8 mouse cellular contexts compared by ENCODE assay signal in genomic region chr19:47067924-47068611, GRCm38 (mm10). TPM values are rescaled to one million over a fixed set of nuclear protein-coding genes. Genes with fewer than 3 reads are reported as not detected.
DNase-seq lines count a peak whose midpoint lies in the region; ATAC-seq and TF ChIP-seq lines count a peak whose summit lies in the region.

No protein-coding gene starts in this region.

- H3K27me3 ChIP-seq in ES-Bruce4 (ENCODE audit: control insufficient read depth, insufficient read depth, low read length, poor library complexity, severe bottlenecking), result no peaks in the 10 kb centered on the region
- H3K27me3 ChIP-seq in forebrain, embryonic 13.5 days, result no peaks in the 10 kb centered on the region
- H3K27me3 ChIP-seq in liver, postnatal 0 days (ENCODE audit: insufficient read depth, low read length), result no peaks in the 10 kb centered on the region
- no peaks in the 10 kb centered on the region for H3K27me3 ChIP-seq in neural tube, embryonic 13.5 days
- H3K27me3 ChIP-seq in testis, adult 2 months (ENCODE audit: control insufficient read depth, insufficient read depth, low read length), result no peaks in the 10 kb centered on the region

- H3K36me3 ChIP-seq in ES-Bruce4 (ENCODE audit: control insufficient read depth, insufficient read depth, low read length, poor library complexity, severe bottlenecking), result peaks cover 20% of the 10 kb centered on the region
- H3K36me3 ChIP-seq in forebrain, embryonic 13.5 days (ENCODE audit: poor library complexity, severe bottlenecking), result peaks cover 24% of the 10 kb centered on the region
- H3K36me3 ChIP-seq in liver, postnatal 0 days (replicated peaks; ENCODE audit: insufficient read depth, low read length), result peaks cover 23% of the 10 kb centered on the region
- H3K36me3 ChIP-seq in neural tube, embryonic 13.5 days, result peaks cover 23% of the 10 kb centered on the region
- H3K36me3 ChIP-seq in testis, adult 2 months (ENCODE audit: control insufficient read depth, insufficient read depth, low read length), result no peaks in the 10 kb centered on the region

- H3K9ac ChIP-seq in ES-Bruce4 (ENCODE audit: low read depth, poor library complexity, severe bottlenecking), result peak overlapping the region; percentile 91
- H3K9ac ChIP-seq in forebrain, embryonic 13.5 days, result peak overlapping the region; percentile 99
- H3K9ac ChIP-seq in liver, postnatal 0 days (replicated peaks), result peak overlapping the region; percentile 93
- peak overlapping the region; percentile 94 for H3K9ac ChIP-seq in neural tube, embryonic 13.5 days

- no peak for TF ChIP-seq CTCF in ES-Bruce4 (IDR thresholded peaks at IDR 0.05; ENCODE audit: low read depth, low read length)
- peak; percentile 42 for TF ChIP-seq CTCF in liver, postnatal 0 days (IDR thresholded peaks at IDR 0.05; ENCODE audit: low read depth)
- no peak for TF ChIP-seq CTCF in testis, adult 2 months (IDR thresholded peaks at IDR 0.05; ENCODE audit: control insufficient read depth, insufficient read depth, insufficient replicate concordance, low read depth, low read length)

- no peak for TF ChIP-seq EP300 in ES-Bruce4 (IDR thresholded peaks at IDR 0.05; ENCODE audit: insufficient read depth, low read depth, low read length)
- TF ChIP-seq EP300 in liver, postnatal 0 days (IDR thresholded peaks at IDR 0.05; ENCODE audit: low read depth), result no peak

- no peaks in the 10 kb centered on the region for H3K9me3 ChIP-seq in ES-Bruce4 (replicated peaks; ENCODE audit: control insufficient read depth, insufficient read depth, low read length, poor library complexity, severe bottlenecking)
- no peaks in the 10 kb centered on the region for H3K9me3 ChIP-seq in forebrain, embryonic 13.5 days (replicated peaks)
- no peaks in the 10 kb centered on the region for H3K9me3 ChIP-seq in liver, postnatal 0 days (ENCODE audit: low read length)
- H3K9me3 ChIP-seq in neural tube, embryonic 13.5 days, result no peaks in the 10 kb centered on the region

- peak; percentile 89 to 91 for DNase-seq in heart, postnatal 10 days
- DNase-seq in layer of hippocampus, adult 11-12 months (ENCODE audit: low spot score), result peak; percentile 79
- peak; percentile 91 for DNase-seq in liver, postnatal 0 days

- peak; percentile 89 for ATAC-seq in cerebellum, adult (ENCODE audit: insufficient number of reproducible peaks, low FRiP score, low TSS enrichment)
- peak; percentile 92 for ATAC-seq in forebrain, embryonic 13.5 days
- ATAC-seq in liver, postnatal 0 days, result peak; percentile 93
- peak; percentile 93 for ATAC-seq in neural tube, embryonic 13.5 days (ENCODE audit: low read depth)

- peak overlapping the region; percentile 66 for H3K4me3 ChIP-seq in ES-Bruce4 (ENCODE audit: low read depth, low read length)
- peak overlapping the region; percentile 99 for H3K4me3 ChIP-seq in forebrain, embryonic 13.5 days
- peak overlapping the region; percentile 92 for H3K4me3 ChIP-seq in liver, postnatal 0 days (ENCODE audit: low read depth, low read length)
- peak overlapping the region; percentile 99 for H3K4me3 ChIP-seq in neural tube, embryonic 13.5 days
- peak overlapping the region; percentile 93 for H3K4me3 ChIP-seq in testis, adult 2 months (ENCODE audit: control insufficient read depth, low read depth, low read length)

- H3K4me1 ChIP-seq in ES-Bruce4 (ENCODE audit: control insufficient read depth, insufficient read depth, low read length), result no peaks in the 10 kb centered on the region
- peaks cover 14% of the 10 kb centered on the region for H3K4me1 ChIP-seq in forebrain, embryonic 13.5 days
- peaks cover 9% of the 10 kb centered on the region for H3K4me1 ChIP-seq in liver, postnatal 0 days (ENCODE audit: insufficient read depth)
- peaks cover 16% of the 10 kb centered on the region for H3K4me1 ChIP-seq in neural tube, embryonic 13.5 days (replicated peaks)
- peaks cover 2% of the 10 kb centered on the region; the same call in 1 of the 2 replicates for H3K4me1 ChIP-seq in testis, adult 2 months (ENCODE audit: control insufficient read depth, insufficient read depth, low read length)

- intact Hi-C loops in heart, postnatal 10 days (cut with DNase I), result loop anchor here (2.0 kb wide), 1 partner anchor 21 kb away; no protein-coding TSS in a partner anchor

- H3K27ac ChIP-seq in ES-Bruce4 (ENCODE audit: insufficient read depth, low read length), result no peak overlapping the region
- peak overlapping the region; percentile 85 for H3K27ac ChIP-seq in forebrain, embryonic 13.5 days
- peak overlapping the region; percentile 88 for H3K27ac ChIP-seq in liver, postnatal 0 days (ENCODE audit: low read depth)
- H3K27ac ChIP-seq in neural tube, embryonic 13.5 days (replicated peaks), result peak overlapping the region; percentile 93
- H3K27ac ChIP-seq in testis, adult 2 months (ENCODE audit: control insufficient read depth, insufficient read depth, low read depth, low read length), result peak overlapping the region; percentile 74

- H3K4me2 ChIP-seq in forebrain, embryonic 13.5 days, result peak overlapping the region; percentile 70
- H3K4me2 ChIP-seq in liver, postnatal 0 days (ENCODE audit: low read depth, low read length), result peak overlapping the region; percentile 83
- H3K4me2 ChIP-seq in neural tube, embryonic 13.5 days, result peak overlapping the region; percentile 77

- TF ChIP-seq POLR2A in ES-Bruce4 (IDR thresholded peaks at IDR 0.05; ENCODE audit: insufficient read depth, low read length), result no peak
- 0 out of 2 replicates have a peak, but pooled peaks have one; percentile 41 for TF ChIP-seq POLR2A in testis, adult 2 months (IDR thresholded peaks at IDR 0.05; ENCODE audit: control insufficient read depth, low read depth, low read length)

- under 1% methylated on average over 52 of the region's 72 CpGs for WGBS in forebrain, embryonic 13.5 days
- under 1% methylated on average over 30 of the region's 72 CpGs for WGBS in liver, postnatal 0 days (ENCODE audit: insufficient replicate concordance)
- WGBS in neural tube, embryonic 13.5 days, result under 1% methylated on average over 72 of the region's 72 CpGs

RNA-seq across cellular contexts. Expression of gene Taf5, which starts 0.5 kb away (rescaled TPM):
- 19.4 and 21.8 TPM in 2 replicates for polyA plus RNA-seq in ES-Bruce4 (2011; ENCODE audit: insufficient read depth, insufficient read length, low read depth, missing spikeins)
- 6.9 and 7.0 TPM in 2 replicates for polyA plus RNA-seq in forebrain, embryonic 13.5 days (2015; fragmentation: Nextera tagmentation; extraction: Ambion mirVana)
- 1 to 10 TPM; 3.1 to 4.3 TPM for total RNA-seq in heart, postnatal 10 days (2021)
- 2.1 and 2.3 TPM in 2 replicates for polyA plus RNA-seq in liver, postnatal 0 days (2015; fragmentation: Nextera tagmentation; extraction: Ambion mirVana)
- polyA plus RNA-seq in neural tube, embryonic 13.5 days (2015; fragmentation: Nextera tagmentation; extraction: Ambion mirVana), result 6.8 and 7.2 TPM in 2 replicates
- polyA plus RNA-seq in testis, adult 2 months (2012; rRNA removed), result 4.4 and 4.9 TPM in 2 replicates

RNA-seq across cellular contexts. Expression of gene Pcgf6, which starts 17.4 kb away (rescaled TPM):
- 70.7 and 73.2 TPM in 2 replicates for polyA plus RNA-seq in ES-Bruce4 (2011; ENCODE audit: insufficient read depth, insufficient read length, low read depth, missing spikeins)
- polyA plus RNA-seq in forebrain, embryonic 13.5 days (2015; fragmentation: Nextera tagmentation; extraction: Ambion mirVana), result 26.8 and 30.6 TPM in 2 replicates
- 1 to 10 TPM; 3.3 to 3.6 TPM for total RNA-seq in heart, postnatal 10 days (2021)
- 7.7 and 8.0 TPM in 2 replicates for polyA plus RNA-seq in liver, postnatal 0 days (2015; fragmentation: Nextera tagmentation; extraction: Ambion mirVana)
- 26.9 and 29.1 TPM in 2 replicates for polyA plus RNA-seq in neural tube, embryonic 13.5 days (2015; fragmentation: Nextera tagmentation; extraction: Ambion mirVana)
- polyA plus RNA-seq in testis, adult 2 months (2012; rRNA removed), result 31.8 and 31.9 TPM in 2 replicates

RNA-seq across cellular contexts. Expression of gene Usmg5, which starts 22.4 kb away (rescaled TPM):
- polyA plus RNA-seq in ES-Bruce4 (2011; ENCODE audit: insufficient read depth, insufficient read length, low read depth, missing spikeins), result 552 and 561 TPM in 2 replicates
- polyA plus RNA-seq in forebrain, embryonic 13.5 days (2015; fragmentation: Nextera tagmentation; extraction: Ambion mirVana), result 1,392 and 1,705 TPM in 2 replicates
- 1,000 to 10,000 TPM; 1,998 to 2,037 TPM for total RNA-seq in heart, postnatal 10 days (2021)
- 1,395 and 1,426 TPM in 2 replicates for polyA plus RNA-seq in liver, postnatal 0 days (2015; fragmentation: Nextera tagmentation; extraction: Ambion mirVana)
- polyA plus RNA-seq in neural tube, embryonic 13.5 days (2015; fragmentation: Nextera tagmentation; extraction: Ambion mirVana), result 1,573 and 1,642 TPM in 2 replicates
- 104 and 138 TPM in 2 replicates for polyA plus RNA-seq in testis, adult 2 months (2012; rRNA removed)

RNA-seq across cellular contexts. Expression of gene Pdcd11, which starts 22.5 kb away (rescaled TPM):
- 41.5 and 42.4 TPM in 2 replicates for polyA plus RNA-seq in ES-Bruce4 (2011; ENCODE audit: insufficient read depth, insufficient read length, low read depth, missing spikeins)
- 9.5 and 10.4 TPM in 2 replicates for polyA plus RNA-seq in forebrain, embryonic 13.5 days (2015; fragmentation: Nextera tagmentation; extraction: Ambion mirVana)
- total RNA-seq in heart, postnatal 10 days (2021), result 10 to 100 TPM; 13.6 to 14.3 TPM
- polyA plus RNA-seq in liver, postnatal 0 days (2015; fragmentation: Nextera tagmentation; extraction: Ambion mirVana), result 3.0 and 3.3 TPM in 2 replicates
- polyA plus RNA-seq in neural tube, embryonic 13.5 days (2015; fragmentation: Nextera tagmentation; extraction: Ambion mirVana), result 5.1 and 5.7 TPM in 2 replicates
- 6.6 and 6.8 TPM in 2 replicates for polyA plus RNA-seq in testis, adult 2 months (2012; rRNA removed)

RNA-seq across cellular contexts. Expression of gene Nt5c2, which starts 53.1 kb away (rescaled TPM):
- polyA plus RNA-seq in ES-Bruce4 (2011; ENCODE audit: insufficient read depth, insufficient read length, low read depth, missing spikeins), result 62.4 and 76.9 TPM in 2 replicates
- polyA plus RNA-seq in forebrain, embryonic 13.5 days (2015; fragmentation: Nextera tagmentation; extraction: Ambion mirVana), result 68.8 and 83.9 TPM in 2 replicates
- total RNA-seq in heart, postnatal 10 days (2021), result 100 to 1,000 TPM; 107 to 127 TPM
- polyA plus RNA-seq in liver, postnatal 0 days (2015; fragmentation: Nextera tagmentation; extraction: Ambion mirVana), result 30.2 and 36.1 TPM in 2 replicates
- 81.7 and 85.0 TPM in 2 replicates for polyA plus RNA-seq in neural tube, embryonic 13.5 days (2015; fragmentation: Nextera tagmentation; extraction: Ambion mirVana)
- polyA plus RNA-seq in testis, adult 2 months (2012; rRNA removed), result 38.0 and 38.6 TPM in 2 replicates
